In genomic region chr5:144881670-144882399, GRCm38 (mm10) we compare ENCODE assay signal across 11 mouse cellular contexts.
A peak's percentile ranks its signal among the peaks of the same experiment; 100 is the strongest.
DNase-seq lines count a peak whose midpoint lies in the region; ATAC-seq and TF ChIP-seq lines count a peak whose summit lies in the region.
"Had no signal": no experiment of that assay in that cellular context is flagged by ENCODE, and none has a peak within 500 bp of the region (broad histone marks: within the 10 kb centered on the region; RNA-seq: fewer than 3 reads in every experiment).

No protein-coding gene starts in this region.

- TF ChIP-seq POLR2A in testis, adult 2 months (IDR thresholded peaks at IDR 0.05; ENCODE audit: control insufficient read depth, low read depth, low read length), result 0 out of 2 replicates have a peak, but pooled peaks have one; percentile 12

- no peak overlapping the region for H3K9ac ChIP-seq in heart, embryonic 12.5 days
- H3K9ac ChIP-seq in kidney, embryonic 16.5 days (replicated peaks; ENCODE audit: low read length), result no peak overlapping the region
- H3K9ac ChIP-seq: embryonic facial prominence, embryonic 15.5 days; lung, embryonic 15.5 days had no signal

- H3K36me3 ChIP-seq in heart, embryonic 12.5 days, result peaks cover 99% of the 10 kb centered on the region
- H3K36me3 ChIP-seq in testis, adult 2 months (ENCODE audit: control insufficient read depth, insufficient read depth, low read length), result peaks cover 2% of the 10 kb centered on the region
- peaks cover 63% of the 10 kb centered on the region for H3K36me3 ChIP-seq in kidney, embryonic 16.5 days (ENCODE audit: insufficient read depth, low read length)

- H3K27me3 ChIP-seq in heart, embryonic 12.5 days (replicated peaks), result no peaks in the 10 kb centered on the region
- no peaks in the 10 kb centered on the region for H3K27me3 ChIP-seq in testis, adult 2 months (ENCODE audit: control insufficient read depth, insufficient read depth, low read length)
- H3K27me3 ChIP-seq in kidney, embryonic 16.5 days (ENCODE audit: insufficient read depth, low read length), result no peaks in the 10 kb centered on the region
- H3K27me3 ChIP-seq: embryonic facial prominence, embryonic 15.5 days; lung, embryonic 15.5 days had no signal

- peak overlapping the region; percentile 9; the same call in 1 of the 2 replicates for H3K27ac ChIP-seq in heart, embryonic 12.5 days (ENCODE audit: poor library complexity, severe bottlenecking)
- H3K27ac ChIP-seq in testis, adult 2 months (ENCODE audit: control insufficient read depth, insufficient read depth, low read depth, low read length), result no peak overlapping the region
- no peak overlapping the region for H3K27ac ChIP-seq in kidney, embryonic 16.5 days (ENCODE audit: low read length)
- H3K27ac ChIP-seq: embryonic facial prominence, embryonic 15.5 days; lung, embryonic 15.5 days had no signal

- no peak for ATAC-seq in heart, embryonic 12.5 days (ENCODE audit: insufficient number of reproducible peaks, low FRiP score)
- ATAC-seq in kidney, embryonic 16.5 days (ENCODE audit: low FRiP score, low TSS enrichment), result no peak
- ATAC-seq in megakaryocyte-erythroid progenitor cell, adult 5-6 weeks (replicated peaks; ENCODE audit: low FRiP score, low TSS enrichment, poor library complexity, severe bottlenecking), result no peak

- peaks cover 16% of the 10 kb centered on the region for H3K4me1 ChIP-seq in heart, embryonic 12.5 days (replicated peaks)
- no peaks in the 10 kb centered on the region for H3K4me1 ChIP-seq in testis, adult 2 months (ENCODE audit: control insufficient read depth, insufficient read depth, low read length)
- H3K4me1 ChIP-seq in kidney, embryonic 16.5 days (ENCODE audit: insufficient read depth, low read length), result no peaks in the 10 kb centered on the region
- H3K4me1 ChIP-seq: embryonic facial prominence, embryonic 15.5 days; lung, embryonic 15.5 days had no signal

- H3K9me3 ChIP-seq in heart, embryonic 12.5 days (replicated peaks), result 0 out of 2 replicates have a peak, but pooled peaks cover 3% of the 10 kb centered on the region
- no peaks in the 10 kb centered on the region for H3K9me3 ChIP-seq in kidney, embryonic 16.5 days (ENCODE audit: low read length)
- H3K9me3 ChIP-seq: embryonic facial prominence, embryonic 15.5 days; lung, embryonic 15.5 days had no signal

- no peak for TF ChIP-seq CTCF in testis, adult 2 months (IDR thresholded peaks at IDR 0.05; ENCODE audit: control insufficient read depth, insufficient read depth, insufficient replicate concordance, low read depth, low read length)

- DNase-seq in heart, adult 18-20 months, result no peak
- DNase-seq in testis, postnatal 10 days (ENCODE audit: low spot score), result no peak
- peak; percentile 64 to 65 for DNase-seq in layer of hippocampus, adult 8-10 months (ENCODE audit: low spot score in 2 of 2)
- DNase-seq in yolk sac, embryonic 10.5 days (ENCODE audit: low spot score), result no peak
- DNase-seq: kidney, adult 2 months had no signal

- H3K4me2 ChIP-seq in heart, embryonic 12.5 days, result no peak overlapping the region
- H3K4me2 ChIP-seq in kidney, embryonic 16.5 days (replicated peaks; ENCODE audit: low read depth, low read length), result no peak overlapping the region
- H3K4me2 ChIP-seq: embryonic facial prominence, embryonic 15.5 days; lung, embryonic 15.5 days had no signal

- 46% methylated on average over 14 of the region's 14 CpGs for WGBS in heart, embryonic 12.5 days
- 87% methylated on average over 14 of the region's 14 CpGs for WGBS in kidney, embryonic 16.5 days

- H3K4me3 ChIP-seq in heart, embryonic 12.5 days, result no peak overlapping the region
- no peak overlapping the region for H3K4me3 ChIP-seq in testis, adult 2 months (ENCODE audit: control insufficient read depth, low read depth, low read length)
- no peak overlapping the region for H3K4me3 ChIP-seq in kidney, embryonic 16.5 days (ENCODE audit: low read length)
- H3K4me3 ChIP-seq: embryonic facial prominence, embryonic 15.5 days; lung, embryonic 15.5 days had no signal

Comparison
In these comparisons a context has a peak if more than half of its experiments do, and no peak if none do; other contexts are left out.
1. DNase-seq: peak in layer of hippocampus, adult 8-10 months (2 of 2); none in heart, adult 18-20 months (0 of 2), testis, postnatal 10 days (single experiment) and yolk sac, embryonic 10.5 days (single experiment).